Mouse (Mus musculus) cerebellum, postnatal 14 days (tissue): Measurements from ENCODE around the gene 1700001C02Rik.

Source experiments
- DNase-seq, 2 experiments: peaks; one replicate each; pipeline ENCODE4 v3.0.0; 2021; ENCODE audit warnings: mixed read lengths in 2 of 2

1700001C02Rik gene

GRCm38 (mm10) chr5:30495288-30495687, 29.4 kb downstream of the 1700001C02Rik start:
- no peak for DNase-seq

GRCm38 (mm10) chr5:30496821-30497220, 31.0 kb downstream of the 1700001C02Rik start:
- DNase-seq = no peak

GRCm38 (mm10) chr5:30497299-30497698, 31.5 kb downstream of the 1700001C02Rik start:
- no peak for DNase-seq

- DNase-seq = peak in 1 of 2 experiments; percentile 41
Measured at GRCm38 (mm10) chr5:30513111-30513510, 47.3 kb downstream of the 1700001C02Rik start.

- peak; percentile 83 to 86 for DNase-seq
Measured at GRCm38 (mm10) chr5:30516376-30516775, 50.5 kb downstream of the 1700001C02Rik start.

- DNase-seq = no peak
Measured at GRCm38 (mm10) chr5:30518108-30518507, 52.3 kb downstream of the 1700001C02Rik start.

- DNase-seq = no peak
Measured at GRCm38 (mm10) chr5:30518547-30518946, 52.7 kb downstream of the 1700001C02Rik start.

GRCm38 (mm10) chr5:30519494-30519893, 53.6 kb downstream of the 1700001C02Rik start:
- DNase-seq = peak; percentile 48 to 49

GRCm38 (mm10) chr5:30520214-30520732, 54.4 kb downstream of the 1700001C02Rik start:
- DNase-seq = peak in 1 of 2 experiments; percentile 38

- no peak for DNase-seq
Measured at GRCm38 (mm10) chr5:30522406-30522805, 56.6 kb downstream of the 1700001C02Rik start.

- DNase-seq = no peak
Measured at GRCm38 (mm10) chr5:30523131-30523530, 57.3 kb downstream of the 1700001C02Rik start.

- DNase-seq = no peak
Measured at GRCm38 (mm10) chr5:30524213-30524612, 58.4 kb downstream of the 1700001C02Rik start.

- peak in 1 of 2 experiments; percentile 29 for DNase-seq
Measured at GRCm38 (mm10) chr5:30525920-30526836, 60.3 kb downstream of the 1700001C02Rik start.

GRCm38 (mm10) chr5:30527129-30527528, 61.3 kb downstream of the 1700001C02Rik start:
- DNase-seq = no peak

GRCm38 (mm10) chr5:30528906-30529305, 63.1 kb downstream of the 1700001C02Rik start:
- no peak for DNase-seq
